Mouse (Mus musculus) intestine, embryonic 14.5 days (tissue): ENCODE measurements around the gene Manea. TPM values are rescaled to one million over a fixed set of nuclear protein-coding genes. Genes with fewer than 3 reads are reported as not detected.
"Not testable (repeated sequence)": the region's sequence is repeated elsewhere in the genome, so short reads cannot be mapped to it uniquely, and the experiment has no call there.

Source experiments
- ATAC-seq: fragments of 200-750 bp; cut with Nextera tagmentation; replicated peaks from 2 replicates; pipeline ENCODE4 v1.8.0; 2017; ENCODE audit warnings: low read depth, moderate number of reproducible peaks, moderate TSS enrichment, moderate library complexity; ENCODE audit not compliant: low FRiP score, low TSS enrichment
- DNase-seq: peaks from one replicate; pipeline ENCODE4 v3.0.0-alpha.2; 2018; ENCODE audit warnings: low spot score
- H3K27ac ChIP-seq: fragments of 300-500 bp; sonication (generic); 2 replicates; pipeline ENCODE4 v1.5.1; 2014; ENCODE audit warnings: low read depth, mild to moderate bottlenecking, control low read depth
- H3K27me3 ChIP-seq: fragments of 300-500 bp; sonication (generic); replicated peaks from 2 replicates; pipeline ENCODE4 v1.6.1; 2014; ENCODE audit warnings: low read length, control low read depth; ENCODE audit not compliant: control insufficient read depth, insufficient read depth
- H3K36me3 ChIP-seq: fragments of 300-500 bp; sonication (generic); 2 replicates; pipeline ENCODE4 v1.6.1; 2014; ENCODE audit warnings: low read length, control low read depth; ENCODE audit not compliant: control insufficient read depth, insufficient read depth
- H3K4me1 ChIP-seq: fragments of 300-500 bp; sonication (generic); replicated peaks from 2 replicates; pipeline ENCODE4 v1.6.1; 2014; ENCODE audit warnings: low read length, control low read depth, mixed read lengths; ENCODE audit not compliant: control insufficient read depth, insufficient read depth
- H3K4me2 ChIP-seq: fragments of 300-500 bp; sonication (generic); 2 replicates; pipeline ENCODE4 v1.6.1; 2014; ENCODE audit warnings: low read length
- H3K4me3 ChIP-seq: fragments of 300-500 bp; sonication (generic); 2 replicates; pipeline ENCODE4 v1.5.1; 2014; ENCODE audit warnings: low read depth, low read length, control low read depth, mixed read lengths
- H3K9ac ChIP-seq: fragments of 300-500 bp; sonication (generic); 2 replicates; pipeline ENCODE4 v1.6.1; 2014; ENCODE audit warnings: mild to moderate bottlenecking, low read length
- H3K9me3 ChIP-seq: fragments of 300-500 bp; sonication (generic); 2 replicates; pipeline ENCODE4 v1.6.1; 2016; ENCODE audit warnings: low read length, control low read depth; ENCODE audit not compliant: control insufficient read depth
- WGBS: fragments of 180-500 bp; shearing (Covaris S2); extraction: QIAGEN DNeasy Blood & Tissue Kit; methylation state at CpG from one replicate; pipeline ENCODE4 v1.1.7; 2014; 5-methylcytosine and 5-hydroxymethylcytosine counted together
- polyA plus RNA-seq: library from polyadenylated mRNA; unstranded; fragments of >200 nt; fragmentation: Nextera tagmentation; extraction: Ambion mirVana; gene quantifications from 2 replicates; pipeline ENCODE4 v1.2.1, GENCODE M21; 2014

Gene Manea
- polyA plus RNA-seq, 1 experiment from 2014 or later: 12.8 TPM

DNA sequence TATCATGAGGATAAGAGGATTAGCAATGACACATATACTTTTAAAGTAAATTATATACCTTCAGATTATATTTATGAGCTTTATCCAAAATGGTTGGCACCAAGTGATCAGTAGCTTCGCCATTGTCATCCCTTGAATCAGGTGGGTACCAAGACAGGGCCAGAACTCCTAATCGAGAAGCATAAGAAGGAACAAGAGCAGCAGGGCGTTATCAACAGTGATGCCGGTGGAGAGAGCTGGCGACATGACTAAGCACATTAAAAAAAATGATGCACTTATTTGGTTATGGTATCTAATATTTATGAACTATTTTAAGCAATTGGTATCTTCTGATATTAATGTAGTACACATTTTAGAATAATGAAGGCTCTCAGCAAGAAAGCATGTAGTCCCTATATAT, 10.1 kb downstream of the Manea start:
- Histone ChIP-seq H3K9ac (no peak overlapping the region), H3K4me1 (no peaks in the 10 kb centered on the region), H3K4me2 (no peak overlapping the region), H3K9me3 (no peaks in the 10 kb centered on the region), H3K36me3 (peaks cover 7% of the 10 kb centered on the region; the same call in 1 of the 2 replicates), H3K4me3 (no peak overlapping the region), H3K27me3 (no peaks in the 10 kb centered on the region), H3K27ac (no peak overlapping the region)
- 92% methylated on average over 5 of the region's 5 CpGs for WGBS
- no peak for ATAC-seq
- no peak for DNase-seq

- 92% methylated on average over 1 of the region's 1 CpGs for WGBS
These were observed 42.0 kb downstream of the Manea start for GRCm38 (mm10) chr4:26304731-26305130.

GRCm38 (mm10) chr4:26277112-26277716, 69.5 kb downstream of the Manea start:
- Histone ChIP-seq H3K36me3 (no peaks in the 10 kb centered on the region), H3K4me2 (no peak overlapping the region), H3K4me3 (no peak overlapping the region), H3K27me3 (no peaks in the 10 kb centered on the region), H3K4me1 (no peaks in the 10 kb centered on the region), H3K27ac (no peak overlapping the region), H3K9me3 (no peaks in the 10 kb centered on the region), H3K9ac (no peak overlapping the region)
- ATAC-seq: no peak
- WGBS: 39% methylated on average over 1 of the region's 1 CpGs
- no peak for DNase-seq

More at GRCm38 (mm10) chr4:26304731-26305130, 42.0 kb downstream of the Manea start:
- H3K27ac ChIP-seq, DNase-seq, H3K9ac ChIP-seq, H3K4me1 ChIP-seq, H3K9me3 ChIP-seq, H3K4me3 ChIP-seq, H3K36me3 ChIP-seq, H3K27me3 ChIP-seq, ATAC-seq, H3K4me2 ChIP-seq: not testable (repeated sequence)

DNA sequence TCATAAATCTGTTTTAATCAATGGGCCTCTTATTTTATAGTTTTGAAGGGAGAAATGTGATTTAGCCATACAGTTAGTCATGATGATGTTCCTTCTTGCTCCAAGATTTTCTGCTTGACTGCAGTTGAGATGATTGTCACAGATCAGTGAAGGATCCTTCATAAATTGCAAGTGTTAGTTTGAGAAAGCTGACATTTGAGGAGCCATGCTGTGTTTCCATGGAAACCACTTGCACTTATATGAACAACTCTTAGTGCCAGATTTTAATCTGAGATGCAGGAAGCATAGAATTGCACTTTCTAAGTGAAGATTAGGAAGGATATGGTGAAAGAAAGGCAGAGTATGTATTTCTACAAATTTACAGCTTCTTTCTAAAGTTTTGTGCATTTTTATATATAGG, 70.4 kb downstream of the Manea start:
- Histone ChIP-seq H3K4me1 (no peaks in the 10 kb centered on the region), H3K9me3 (no peaks in the 10 kb centered on the region), H3K36me3 (no peaks in the 10 kb centered on the region), H3K27ac (no peak overlapping the region), H3K9ac (no peak overlapping the region), H3K4me2 (no peak overlapping the region), H3K4me3 (no peak overlapping the region), H3K27me3 (no peaks in the 10 kb centered on the region)
- ATAC-seq (no peak), DNase-seq (no peak)

DNA sequence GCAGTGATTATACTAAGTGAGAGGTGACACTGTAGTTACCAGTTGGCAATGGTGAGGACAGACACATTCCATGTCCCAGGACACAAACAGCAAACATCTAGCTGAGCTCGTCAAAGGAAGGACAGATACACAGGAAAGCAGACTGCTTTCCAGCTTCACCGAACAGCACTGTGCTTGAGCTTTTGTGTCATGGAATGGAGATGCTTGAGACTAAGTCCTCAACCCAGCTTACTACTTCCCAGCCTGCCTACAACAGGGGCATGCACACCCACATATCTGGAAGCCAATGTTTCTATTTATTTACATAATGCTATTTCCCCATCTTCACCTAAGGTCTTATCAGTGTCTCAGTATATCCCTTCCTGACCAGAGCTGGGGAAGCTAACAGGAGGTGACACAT, 70.9 kb downstream of the Manea start:
- Histone ChIP-seq H3K9me3 (no peaks in the 10 kb centered on the region), H3K4me1 (no peaks in the 10 kb centered on the region), H3K27ac (no peak overlapping the region), H3K4me3 (no peak overlapping the region), H3K27me3 (no peaks in the 10 kb centered on the region), H3K9ac (no peak overlapping the region), H3K36me3 (no peaks in the 10 kb centered on the region), H3K4me2 (no peak overlapping the region)
- ATAC-seq (no peak), DNase-seq (no peak)
- 79% methylated on average over 2 of the region's 2 CpGs for WGBS
